Mouse (Mus musculus): Measurements from ENCODE around the gene Smco1. TPM values are rescaled to one million over a fixed set of nuclear protein-coding genes. Genes with fewer than 3 reads are reported as not detected.

Gene Smco1
- not detected in 2 replicates for polyA plus RNA-seq (2012; rRNA removed)

DNA sequence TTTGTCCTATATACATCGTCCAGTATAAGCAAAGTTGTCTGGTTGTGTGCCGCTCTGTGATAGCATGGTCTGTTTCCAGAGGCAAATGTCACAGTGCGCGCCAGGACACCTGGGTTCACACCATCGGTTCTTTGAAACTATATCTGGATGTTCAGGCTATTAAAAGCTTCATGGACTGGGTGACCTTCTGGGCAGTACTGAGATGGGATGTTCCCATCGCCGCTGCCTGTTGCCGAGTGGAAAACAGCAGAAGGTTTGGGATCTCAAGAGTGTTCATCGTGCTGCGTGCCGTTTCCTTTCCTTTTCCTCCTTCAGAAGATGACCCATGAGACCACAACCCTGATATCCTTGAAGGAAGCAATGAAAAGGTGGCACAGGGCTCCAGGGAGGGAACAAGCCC, at the start of gene Smco1:
TSS of gene Smco1 (plus strand) at position 178 of the 400 bp plus-strand sequence.

DNA sequence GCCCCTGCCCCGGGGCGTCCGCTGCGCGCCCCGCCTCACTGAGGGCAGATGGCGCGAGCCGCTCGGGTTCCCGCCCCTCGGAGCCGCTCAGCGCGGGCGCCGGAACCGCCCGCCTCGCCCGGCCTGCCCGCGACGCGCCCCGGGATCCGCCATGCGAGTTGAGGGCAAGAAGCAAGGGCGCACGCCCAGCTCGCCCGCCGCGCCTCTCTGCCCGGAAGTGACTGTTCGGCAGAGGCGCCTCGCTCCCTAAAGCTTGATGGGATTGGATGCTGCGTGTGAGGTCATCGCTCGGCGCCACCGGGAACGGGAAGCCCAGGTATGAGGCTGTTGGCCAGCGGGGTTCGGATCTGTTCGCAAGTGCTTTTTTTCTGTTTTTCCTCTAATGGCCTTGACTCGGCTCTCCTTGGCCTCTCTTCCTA, 24.3 kb upstream of the Smco1 start, which contains the start of the genes Fbxo45 and Wdr53:
TSS of gene Fbxo45 (minus strand) at position 207 of the 419 bp plus-strand sequence.
TSS of gene Wdr53 (plus strand) at position 276 of the 419 bp plus-strand sequence.

DNA sequence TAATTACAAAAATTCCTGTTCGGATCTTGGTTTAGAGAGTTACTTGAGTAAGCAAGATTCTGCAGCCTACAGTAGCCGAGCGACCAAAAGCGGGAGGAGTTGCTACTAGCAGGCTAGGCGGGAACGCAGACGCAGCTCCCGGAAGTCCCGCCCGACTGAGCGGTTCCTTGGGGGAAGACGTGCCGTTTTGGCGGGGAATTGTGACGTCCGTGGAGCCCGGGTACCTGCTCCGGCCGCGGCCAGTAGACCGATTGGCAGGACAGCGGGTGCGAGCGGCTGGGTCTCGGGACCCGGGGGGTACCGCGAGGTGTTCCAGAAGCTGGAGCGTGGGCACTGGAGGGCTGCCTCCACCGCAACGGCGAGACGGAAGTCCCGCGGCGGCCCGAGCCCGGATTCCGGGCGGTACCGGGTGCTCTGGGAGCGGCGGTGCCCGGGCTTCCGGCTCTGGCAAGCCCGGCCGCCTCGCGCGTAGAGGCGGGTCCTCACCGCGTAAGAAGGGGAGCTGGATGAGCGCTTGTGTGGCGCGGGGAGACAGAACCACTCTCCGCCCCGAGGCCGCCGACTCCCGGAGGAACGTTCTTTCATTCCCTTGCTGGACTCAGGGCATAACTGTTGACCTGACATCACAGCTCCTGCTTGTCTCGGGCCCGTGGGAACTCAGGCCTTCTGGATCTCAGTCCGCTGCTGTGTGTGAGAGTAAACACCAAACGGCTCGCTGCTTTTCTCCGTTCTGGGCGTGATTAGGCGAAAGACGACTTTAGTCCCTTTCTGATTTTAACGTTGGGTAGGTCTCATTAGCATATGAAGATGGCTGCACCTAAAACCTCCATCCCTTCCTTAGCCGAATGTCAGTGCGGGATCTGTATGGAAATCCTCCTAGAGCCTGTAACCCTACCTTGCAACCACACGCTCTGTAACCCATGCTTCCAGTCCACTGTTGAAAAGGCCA, 6.3 kb downstream of the Smco1 start, which contains the start of gene Rnf168:
TSS of gene Rnf168 (plus strand) at position 152 of the 949 bp plus-strand sequence.

Other genes starting within 250 kb of the Smco1 start
- 11.4 and 13.4 TPM in 2 replicates for gene Pak2, start 192.1 kb upstream of the Smco1 start, polyA plus RNA-seq (2012; rRNA removed)
- 43.4 and 53.6 TPM in 2 replicates for gene Pigx, start 171.7 kb upstream of the Smco1 start, polyA plus RNA-seq (2012; rRNA removed)
- 19.4 and 23.4 TPM in 2 replicates for gene Cep19, start 171.7 kb upstream of the Smco1 start, polyA plus RNA-seq (2012; rRNA removed)
- 9.7 and 10.0 TPM in 2 replicates for gene Nrros, start 105.9 kb upstream of the Smco1 start, polyA plus RNA-seq (2012; rRNA removed)
- gene Bex6, start 91.6 kb upstream of the Smco1 start, polyA plus RNA-seq (2012; rRNA removed): not detected in 2 replicates
- 4.0 and 4.5 TPM in 2 replicates for gene Fbxo45, start 24.3 kb upstream of the Smco1 start, polyA plus RNA-seq (2012; rRNA removed)
- 3.0 and 3.3 TPM in 2 replicates for gene Wdr53, start 24.2 kb upstream of the Smco1 start, polyA plus RNA-seq (2012; rRNA removed)
- gene Rnf168, start 6.0 kb downstream of the Smco1 start, polyA plus RNA-seq (2012; rRNA removed): 8.0 and 10.4 TPM in 2 replicates
- gene Ubxn7, start 60.8 kb downstream of the Smco1 start, polyA plus RNA-seq (2012; rRNA removed): 5.5 and 7.8 TPM in 2 replicates
- gene Tm4sf19, start 129.0 kb downstream of the Smco1 start, polyA plus RNA-seq (2012; rRNA removed): 0.12 and 0.37 TPM in 2 replicates
- 1.0 and 1.5 TPM in 2 replicates for gene Tctex1d2, start 148.2 kb downstream of the Smco1 start, polyA plus RNA-seq (2012; rRNA removed)
- 22.7 and 30.3 TPM in 2 replicates for gene Pcyt1a, start 159.5 kb downstream of the Smco1 start, polyA plus RNA-seq (2012; rRNA removed)
- 14.4 and 76.4 TPM in 2 replicates for gene Slc51a, start 216.4 kb downstream of the Smco1 start, polyA plus RNA-seq (2012; rRNA removed)
- 0.24 TPM in 1 of 2 replicates, not detected in the other for gene Zdhhc19, start 224.8 kb downstream of the Smco1 start, polyA plus RNA-seq (2012; rRNA removed)

Measured in colon, adult 2 months (tissue).